Mouse (Mus musculus): ENCODE results near the gene Myo1b.

DNA sequence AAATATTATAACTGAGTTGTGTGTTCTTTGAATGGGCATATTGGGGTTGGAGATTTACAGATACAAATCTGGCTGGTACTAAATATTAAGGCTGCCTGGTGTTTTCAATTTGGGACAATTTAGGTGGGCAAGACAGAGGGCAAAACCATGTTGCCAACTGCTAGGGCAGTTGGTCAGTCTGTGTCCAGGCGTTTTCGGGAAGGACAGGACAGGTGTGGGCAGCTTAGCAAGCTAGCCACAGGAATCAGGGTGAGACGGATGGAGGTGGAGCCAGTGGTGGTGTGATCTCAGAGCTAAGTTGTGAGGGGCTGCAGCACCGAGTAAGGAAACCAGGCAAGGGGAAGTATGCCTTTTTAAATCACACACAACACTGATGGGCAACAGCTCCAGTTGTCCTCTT lies 211.3 kb downstream of the Myo1b start:
- no peak for TF ChIP-seq GATA1 (IDR thresholded peaks at IDR 0.05; ENCODE audit: low read length)
- no peak for TF ChIP-seq TAL1 (IDR thresholded peaks at IDR 0.05; ENCODE audit: low read length)
